Mouse (Mus musculus) erythroid progenitor cell, adult 5-6 weeks (primary cell): ENCODE measurements around the gene Dpp4. TPM values are rescaled to one million over a fixed set of nuclear protein-coding genes. Genes with fewer than 3 reads are reported as not detected.

ENCODE experiments used
- ATAC-seq: replicated peaks from 2 replicates; pipeline ENCODE4 v1.8.0; 2016; ENCODE audit warnings: moderate number of reproducible peaks, mild to moderate bottlenecking, moderate TSS enrichment, inconsistent platforms; ENCODE audit not compliant: poor library complexity, low FRiP score, severe bottlenecking
- total RNA-seq, 2 experiments: library from RNA; stranded (forward) in 1 of 2; stranded (reverse) in 1 of 2; fragments of 150-400 nt in 1 of 2; fragments of 186-747, 209-891 nt in 1 of 2; gene quantifications; 2 replicates each; pipeline versions ENCODE4 v1.2.3 to v1.2.4; 2015 to 2017; ENCODE audit warnings: low replicate concordance in 2 of 2

Gene Dpp4
- total RNA-seq, 2 experiments from 2014 or later: 1.7 to 12.2 TPM

- ATAC-seq: no peak
Observed at GRCm38 (mm10) chr2:62368349-62369053, 43.5 kb downstream of the Dpp4 start.

- no peak for ATAC-seq
Observed at GRCm38 (mm10) chr2:62363606-62364005, 48.4 kb downstream of the Dpp4 start.

- ATAC-seq: no peak
Observed at GRCm38 (mm10) chr2:62362211-62362610, 49.8 kb downstream of the Dpp4 start.

GRCm38 (mm10) chr2:62361514-62361913 is 50.5 kb downstream of the Dpp4 start:
- ATAC-seq: no peak

- no peak for ATAC-seq
Observed at GRCm38 (mm10) chr2:62360872-62361271, 51.2 kb downstream of the Dpp4 start.

GRCm38 (mm10) chr2:62357259-62357658 is 54.8 kb downstream of the Dpp4 start:
- ATAC-seq: no peak

GRCm38 (mm10) chr2:62356606-62357005 is 55.4 kb downstream of the Dpp4 start:
- no peak for ATAC-seq

- no peak for ATAC-seq
Observed at GRCm38 (mm10) chr2:62355766-62356165, 56.3 kb downstream of the Dpp4 start.

- no peak for ATAC-seq
Observed at GRCm38 (mm10) chr2:62352035-62352434, 60.0 kb downstream of the Dpp4 start.

GRCm38 (mm10) chr2:62347762-62348161 is 64.3 kb downstream of the Dpp4 start:
- ATAC-seq: no peak

GRCm38 (mm10) chr2:62346771-62347170 is 65.3 kb downstream of the Dpp4 start:
- no peak for ATAC-seq

GRCm38 (mm10) chr2:62344367-62344766 is 67.7 kb downstream of the Dpp4 start:
- no peak for ATAC-seq

GRCm38 (mm10) chr2:62341734-62342128 is 70.3 kb downstream of the Dpp4 start:
- ATAC-seq: no peak

GRCm38 (mm10) chr2:62341061-62341733 is 70.8 kb downstream of the Dpp4 start:
- no peak for ATAC-seq

GRCm38 (mm10) chr2:62339222-62339944 is 72.6 kb downstream of the Dpp4 start:
- no peak for ATAC-seq

GRCm38 (mm10) chr2:62337086-62337485 is 74.9 kb downstream of the Dpp4 start:
- ATAC-seq: no peak

- no peak for ATAC-seq
Observed at GRCm38 (mm10) chr2:62334397-62335243, 77.4 kb downstream of the Dpp4 start.

- ATAC-seq: no peak
Observed at GRCm38 (mm10) chr2:62332465-62332864, 79.6 kb downstream of the Dpp4 start.

- no peak for ATAC-seq
Observed at GRCm38 (mm10) chr2:62331913-62332312, 80.1 kb downstream of the Dpp4 start.

GRCm38 (mm10) chr2:62325388-62325787 is 86.6 kb downstream of the Dpp4 start:
- ATAC-seq: no peak
